Mouse (Mus musculus): ENCODE data around the gene Grm4. TPM values are rescaled to one million over a fixed set of nuclear protein-coding genes. Genes with fewer than 3 reads are reported as not detected.

Gene Grm4
- total RNA-seq, 2 experiments from 2014 or later, result 0.29 to 0.39 TPM

- no peak for DNase-seq (ENCODE audit: low spot score in 2 of 2)
Measured at GRCm38 (mm10) chr17:27552215-27553201, 31.3 kb upstream of the Grm4 start.

DNA sequence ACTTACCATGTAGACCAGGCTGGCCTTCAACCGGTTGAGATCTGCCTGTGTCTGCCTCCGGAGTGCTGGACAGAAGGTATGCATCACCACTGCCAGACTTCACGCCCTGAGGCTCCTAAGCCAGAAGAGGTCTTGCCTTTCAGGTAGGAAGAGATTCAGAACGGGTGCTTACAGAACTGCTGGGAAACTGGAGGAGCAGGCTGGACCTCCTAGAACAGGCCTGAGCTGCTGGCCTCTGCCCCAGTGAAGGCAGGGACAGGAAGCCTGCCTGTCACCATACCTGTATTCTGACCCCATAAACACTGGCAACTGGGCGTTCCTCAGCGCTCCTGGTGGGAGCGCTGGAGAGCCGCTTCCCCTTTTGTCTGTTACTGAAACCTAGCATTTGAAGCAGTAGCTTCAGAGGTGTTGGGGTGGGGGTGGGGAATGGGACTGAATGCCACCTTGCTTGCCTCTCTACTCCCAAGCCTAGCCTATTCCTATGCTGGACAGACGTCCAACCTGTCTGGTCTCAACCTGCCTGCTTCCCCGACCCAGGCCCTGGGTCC is 30.3 kb upstream of the Grm4 start:
- DNase-seq (ENCODE audit: low spot score in 2 of 2), result no peak

GRCm38 (mm10) chr17:27549234-27549633 is 28.0 kb upstream of the Grm4 start:
- no peak for DNase-seq (ENCODE audit: low spot score in 2 of 2)

GRCm38 (mm10) chr17:27547253-27547868 is 26.2 kb upstream of the Grm4 start:
- peak in 1 of 2 experiments; percentile 55 for DNase-seq (ENCODE audit: low spot score in 2 of 2)

- no peak for DNase-seq (ENCODE audit: low spot score in 2 of 2)
Measured at GRCm38 (mm10) chr17:27546574-27547085, 25.4 kb upstream of the Grm4 start.

- no peak for DNase-seq (ENCODE audit: low spot score in 2 of 2)
Measured at GRCm38 (mm10) chr17:27545991-27546390, 24.8 kb upstream of the Grm4 start.

GRCm38 (mm10) chr17:27544551-27544950 is 23.3 kb upstream of the Grm4 start:
- no peak for DNase-seq (ENCODE audit: low spot score in 2 of 2)

GRCm38 (mm10) chr17:27541984-27542383 is 20.8 kb upstream of the Grm4 start:
- no peak for DNase-seq (ENCODE audit: low spot score in 2 of 2)

DNA sequence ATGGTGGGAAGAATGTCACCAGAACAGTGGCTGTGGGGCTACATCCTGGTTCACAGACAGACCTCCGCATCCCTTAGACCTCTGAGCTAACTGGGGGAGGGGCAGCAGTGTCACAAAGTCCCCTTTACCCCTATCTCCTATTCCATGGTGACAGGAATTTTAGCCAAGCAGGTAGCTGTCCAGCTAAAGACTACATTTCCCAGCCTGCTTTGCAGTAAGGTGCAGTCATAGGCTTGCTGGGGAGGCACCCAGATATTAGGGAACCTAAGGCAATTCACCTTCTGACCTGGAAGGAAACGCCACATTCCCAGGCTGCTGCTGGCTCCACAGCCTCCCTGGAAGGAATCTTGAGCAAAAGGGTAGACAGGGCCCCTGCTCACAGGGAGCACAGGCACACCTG is 20.1 kb upstream of the Grm4 start:
- no peak for DNase-seq (ENCODE audit: low spot score in 2 of 2)

GRCm38 (mm10) chr17:27534718-27535117 is 13.5 kb upstream of the Grm4 start:
- DNase-seq (ENCODE audit: low spot score in 2 of 2), result peak; percentile 79 to 84

DNA sequence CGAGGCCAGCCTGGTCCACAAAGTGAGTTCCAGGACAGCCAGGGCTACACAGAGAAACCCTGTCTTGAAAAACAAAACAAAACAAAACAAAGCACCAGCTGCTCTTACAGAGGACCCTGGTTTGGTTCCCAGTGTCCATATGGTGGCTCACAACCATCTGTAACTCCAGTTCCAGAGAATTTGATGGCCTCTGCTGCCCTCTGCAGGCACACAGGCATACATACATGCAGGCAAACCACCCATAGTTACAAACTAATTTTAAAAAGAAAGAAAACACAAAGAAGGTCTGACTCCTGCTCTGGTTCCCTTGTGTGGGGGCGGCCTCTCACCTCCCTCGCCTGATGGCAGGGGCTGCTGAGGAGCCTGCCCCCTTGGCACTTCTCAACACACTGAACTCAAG is 12.2 kb upstream of the Grm4 start:
- no peak for DNase-seq (ENCODE audit: low spot score in 2 of 2)

DNA sequence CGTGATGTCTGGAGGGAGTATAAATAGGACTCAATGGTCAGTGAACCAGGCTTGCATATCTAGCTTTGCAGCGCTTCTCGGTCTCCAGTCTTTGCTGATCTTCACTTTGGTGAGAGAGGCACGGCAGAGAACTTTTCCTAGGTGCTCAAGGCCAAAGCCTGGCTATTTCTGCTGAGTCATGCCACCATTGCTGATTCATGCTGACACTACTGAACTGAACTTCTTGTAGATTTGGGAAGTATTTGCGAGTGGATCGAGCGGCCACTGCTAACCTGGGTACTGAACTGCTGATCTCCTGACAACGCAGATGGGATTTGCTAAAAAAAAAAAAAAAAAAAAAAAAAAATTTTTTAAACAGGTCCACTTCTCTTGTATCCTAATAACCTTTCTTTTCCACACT is 10.9 kb upstream of the Grm4 start:
- no peak for DNase-seq (ENCODE audit: low spot score in 2 of 2)

DNA sequence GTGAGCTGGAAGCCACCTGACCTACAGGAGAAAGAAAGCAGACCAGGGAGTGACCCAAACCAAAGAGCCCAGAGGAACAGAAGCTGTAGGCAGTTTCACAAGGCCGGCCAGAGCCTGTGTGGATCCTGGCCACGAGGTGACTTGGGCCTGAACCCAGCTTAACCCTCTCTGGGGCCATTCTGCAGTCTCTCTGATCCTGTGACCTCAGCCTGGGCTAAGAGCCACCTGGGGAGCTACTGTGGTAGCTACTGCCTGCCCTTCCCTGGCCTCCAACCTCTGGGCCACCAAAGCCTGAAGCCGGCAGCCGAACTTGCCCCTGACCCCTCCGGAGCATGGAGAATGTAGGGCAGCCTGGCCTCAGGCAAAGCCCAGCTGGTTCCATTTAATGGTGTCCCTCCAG is 7.6 kb upstream of the Grm4 start:
- no peak for DNase-seq (ENCODE audit: low spot score in 2 of 2)

DNA sequence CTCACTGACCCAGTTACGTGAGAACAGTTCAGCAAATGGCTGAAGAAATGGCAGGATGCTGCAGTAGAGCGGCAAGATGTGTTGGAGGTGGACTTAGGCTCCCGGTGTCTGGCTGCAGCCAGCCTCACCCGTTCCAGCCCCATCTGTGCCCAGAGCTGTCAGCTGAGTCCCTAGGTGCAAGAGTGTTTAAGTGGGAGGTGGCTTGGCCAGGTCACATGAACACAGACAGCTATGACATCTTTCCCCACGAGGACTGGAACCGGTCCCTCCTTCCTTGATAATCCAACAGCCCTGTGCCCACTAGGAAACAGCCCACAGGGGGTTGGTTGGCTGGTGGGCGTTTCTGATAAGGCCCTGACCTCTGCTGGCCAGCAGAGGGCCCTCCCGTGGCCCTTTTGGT is 6.8 kb upstream of the Grm4 start:
- no peak for DNase-seq (ENCODE audit: low spot score in 2 of 2)

DNA sequence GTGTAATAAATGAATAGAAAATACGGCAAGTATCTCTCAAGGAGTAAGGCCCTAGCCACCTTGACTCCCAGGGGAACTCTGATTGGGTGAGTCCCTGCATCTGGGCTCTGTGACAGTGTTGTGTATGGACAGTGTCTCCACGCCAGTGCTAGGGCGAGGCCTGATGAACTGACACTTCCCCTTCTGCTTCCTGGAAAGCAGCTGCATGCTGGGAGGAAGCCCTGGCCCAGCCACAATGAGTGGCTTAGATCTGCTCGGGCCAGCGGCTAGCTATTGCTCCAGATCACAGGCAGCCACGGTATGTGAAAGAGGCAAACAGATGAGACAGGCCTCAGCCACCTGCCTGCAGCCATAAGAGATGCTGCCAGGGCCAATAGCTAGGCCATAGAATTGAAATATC is 6.0 kb upstream of the Grm4 start:
- DNase-seq (ENCODE audit: low spot score in 2 of 2), result no peak

DNA sequence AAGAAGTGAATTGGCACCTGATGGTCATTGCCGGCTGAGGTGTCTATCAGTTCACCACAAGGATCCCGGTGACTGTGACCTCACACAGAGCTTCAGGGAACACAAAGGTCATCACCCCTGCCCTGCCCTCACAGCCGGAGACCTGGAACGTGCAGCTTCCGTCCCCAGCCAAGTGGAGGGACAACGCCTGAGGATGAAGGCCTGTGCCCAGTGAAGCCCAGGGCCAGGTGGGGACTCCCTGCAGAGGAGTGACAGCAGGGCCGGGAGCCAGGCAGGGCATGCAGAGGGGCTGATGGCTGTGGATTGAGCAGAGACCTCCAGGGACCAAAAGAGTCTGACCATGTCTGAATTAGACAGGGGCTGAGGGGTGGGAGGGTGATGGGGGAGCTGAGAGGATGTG is 1.9 kb upstream of the Grm4 start:
- DNase-seq (ENCODE audit: low spot score in 2 of 2), result no peak

DNA sequence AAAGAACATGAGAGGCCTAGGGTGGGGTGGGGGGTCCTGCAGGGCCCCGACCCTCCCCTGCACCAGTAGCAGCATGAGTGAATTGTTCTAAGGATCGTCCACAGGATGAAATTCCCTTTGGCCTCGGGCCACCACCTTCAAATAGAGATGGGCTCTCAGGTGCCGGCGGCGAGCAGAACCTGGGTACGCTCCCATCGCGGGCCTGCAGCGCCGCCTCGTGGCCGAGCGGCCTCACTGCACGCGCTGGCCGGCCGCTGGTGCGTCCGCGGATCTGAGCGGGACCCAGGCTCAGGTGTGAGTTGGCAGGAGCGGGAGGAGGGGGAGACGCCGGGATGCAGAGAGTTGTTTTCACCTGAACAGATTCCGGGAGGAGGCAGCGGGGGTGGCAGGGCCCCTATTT is 646 bp downstream of the Grm4 start:
- no peak for DNase-seq (ENCODE audit: low spot score in 2 of 2)

- no peak for DNase-seq (ENCODE audit: low spot score in 2 of 2)
Measured at GRCm38 (mm10) chr17:27518700-27519595, 2.3 kb downstream of the Grm4 start.

GRCm38 (mm10) chr17:27518296-27518695 is 2.9 kb downstream of the Grm4 start:
- DNase-seq (ENCODE audit: low spot score in 2 of 2), result no peak

DNA sequence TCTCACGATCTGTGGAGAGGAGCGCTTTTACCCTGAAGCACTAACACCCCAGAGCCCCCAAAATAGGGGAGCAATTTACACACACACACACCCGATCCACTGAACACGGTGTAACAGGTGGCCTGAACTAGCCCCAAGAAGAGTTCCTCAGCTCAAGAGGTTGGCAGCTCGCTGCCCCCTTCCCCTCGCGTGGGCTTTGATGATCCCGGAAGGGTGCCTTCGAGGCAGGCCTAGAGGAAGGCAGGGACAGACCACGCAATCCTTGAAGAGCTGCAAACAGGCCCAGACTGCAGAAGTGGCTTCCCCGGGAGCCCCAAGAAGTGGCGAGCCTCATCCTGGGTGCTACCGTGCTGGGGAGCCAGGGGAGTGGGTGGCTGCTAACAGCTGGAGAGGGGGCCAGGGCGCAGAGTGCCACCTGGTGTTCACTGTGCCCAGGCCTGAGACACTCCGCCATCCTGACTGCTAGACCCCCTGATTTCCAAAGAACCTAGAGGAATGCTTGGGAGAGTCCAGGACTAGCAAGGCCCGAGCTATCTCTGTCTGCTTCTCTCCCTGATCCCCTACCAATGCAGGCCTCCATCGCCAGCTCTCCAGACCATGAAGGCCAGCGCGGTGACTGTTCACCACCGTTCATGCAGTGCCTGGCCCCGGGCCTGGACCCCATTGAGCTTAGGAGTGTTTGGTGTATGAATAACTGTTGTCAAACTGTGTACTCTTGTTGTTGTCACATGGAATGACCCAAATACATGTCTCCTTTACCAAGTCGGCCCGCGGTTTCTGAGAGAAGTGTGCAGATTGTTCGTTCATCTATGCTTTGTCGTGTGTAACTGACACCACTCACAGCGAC is 7.1 kb downstream of the Grm4 start:
- no peak for DNase-seq (ENCODE audit: low spot score in 2 of 2)

Data from gastrocnemius, postnatal 4 days (tissue).